In genomic region chr12:46025266-46025665, GRCm38 (mm10) we compare ENCODE assay signal across 35 mouse cellular contexts.
"Had no signal": no experiment of that assay in that cellular context is flagged by ENCODE, and none has a peak within 500 bp of the region (broad histone marks: within the 10 kb centered on the region; RNA-seq: fewer than 3 reads in every experiment).

No protein-coding gene starts in this region.

- ATAC-seq: hindbrain, embryonic 16.5 days; hindbrain, postnatal 0 days; inflammation-experienced regulatory T-cells, adult 6 months; intestine, embryonic 15.5 days; intestine, embryonic 16.5 days; intestine, postnatal 0 days had no signal

- DNase-seq: heart, postnatal 10 days; heart, postnatal 14 days; heart, postnatal 36 days; heart, postnatal 4 days; kidney, adult 11 months; kidney, adult 18-20 months; kidney, adult 2 months; kidney, adult 8-10 months; kidney, adult 9 months; kidney, postnatal 10 days; kidney, postnatal 14 days; kidney, postnatal 25 days; kidney, postnatal 36 days; kidney, postnatal 4 days; layer of hippocampus, adult 9-11 months; layer of hippocampus, postnatal 36 days had no signal

- H3K27ac ChIP-seq: heart, embryonic 10.5 days; heart, embryonic 13.5 days; heart, embryonic 15.5 days; hindbrain, embryonic 10.5 days; hindbrain, embryonic 12.5 days; hindbrain, embryonic 13.5 days; hindbrain, embryonic 14.5 days; hindbrain, embryonic 15.5 days; hindbrain, postnatal 0 days; intestine, embryonic 15.5 days; kidney, embryonic 15.5 days; kidney, postnatal 0 days; layer of hippocampus, adult 2 months had no signal

- H3K27me3 ChIP-seq: heart, embryonic 12.5 days; heart, embryonic 13.5 days; heart, embryonic 15.5 days; hindbrain, embryonic 12.5 days; hindbrain, embryonic 13.5 days; hindbrain, embryonic 15.5 days; intestine, embryonic 15.5 days; kidney, embryonic 15.5 days had no signal

- H3K36me3 ChIP-seq: heart, embryonic 10.5 days; heart, embryonic 12.5 days; heart, embryonic 13.5 days; heart, embryonic 15.5 days; hindbrain, embryonic 10.5 days; hindbrain, embryonic 12.5 days; hindbrain, embryonic 13.5 days; hindbrain, embryonic 15.5 days; intestine, embryonic 15.5 days; kidney, embryonic 15.5 days had no signal

- H3K4me2 ChIP-seq: heart, embryonic 11.5 days; heart, embryonic 12.5 days; heart, embryonic 13.5 days; heart, embryonic 15.5 days; hindbrain, embryonic 12.5 days; hindbrain, embryonic 13.5 days; hindbrain, embryonic 14.5 days; hindbrain, embryonic 15.5 days; intestine, embryonic 15.5 days; kidney, embryonic 15.5 days had no signal

- H3K9me3 ChIP-seq: heart, embryonic 10.5 days; heart, embryonic 12.5 days; heart, embryonic 13.5 days; heart, embryonic 15.5 days; hindbrain, embryonic 10.5 days; hindbrain, embryonic 12.5 days; hindbrain, embryonic 13.5 days; hindbrain, embryonic 15.5 days; intestine, embryonic 15.5 days; kidney, embryonic 15.5 days had no signal

- H3K9ac ChIP-seq: heart, embryonic 12.5 days; heart, embryonic 13.5 days; heart, embryonic 15.5 days; hindbrain, embryonic 12.5 days; hindbrain, embryonic 13.5 days; hindbrain, embryonic 14.5 days; hindbrain, embryonic 15.5 days; intestine, embryonic 15.5 days; kidney, embryonic 15.5 days had no signal

- H3K4me3 ChIP-seq: heart, embryonic 10.5 days; heart, embryonic 12.5 days; heart, embryonic 13.5 days; heart, embryonic 15.5 days; hindbrain, embryonic 10.5 days; hindbrain, embryonic 12.5 days; hindbrain, embryonic 13.5 days; hindbrain, embryonic 15.5 days; intestine, embryonic 15.5 days; kidney, embryonic 15.5 days; layer of hippocampus, adult 2 months had no signal

- H3K4me1 ChIP-seq: heart, embryonic 10.5 days; heart, embryonic 12.5 days; heart, embryonic 13.5 days; heart, embryonic 15.5 days; hindbrain, embryonic 10.5 days; hindbrain, embryonic 12.5 days; hindbrain, embryonic 15.5 days; intestine, embryonic 15.5 days; kidney, embryonic 15.5 days had no signal
